In genomic region chr9:113471781-113472180, GRCm38 (mm10) we compare ENCODE assay signal across 10 mouse cellular contexts.
DNase-seq lines count a peak whose midpoint lies in the region; ATAC-seq lines count a peak whose summit lies in the region.
"Had no signal": no experiment of that assay in that cellular context is flagged by ENCODE, and none has a peak within 500 bp of the region (broad histone marks: within the 10 kb centered on the region; RNA-seq: fewer than 3 reads in every experiment).

No protein-coding gene starts in this region.

- ATAC-seq in inflammation-experienced regulatory T-cells, adult 6 months, result no peak
- ATAC-seq: forebrain, embryonic 16.5 days had no signal

- DNase-seq in layer of hippocampus, adult 11-12 months (ENCODE audit: low spot score), result peak; percentile 74
- DNase-seq in layer of hippocampus, postnatal 25 days (ENCODE audit: extremely low spot score in 1 of 2, low spot score in 1 of 2), result no peak
- peak; percentile 46 for DNase-seq in fibroblast of lung, adult 2 months (ENCODE audit: low read depth)
- DNase-seq in layer of hippocampus, postnatal 36 days, result peak; percentile 39 to 50
- DNase-seq in right cerebral cortex, postnatal 25 days, result peak; percentile 87
- DNase-seq in adrenal gland, postnatal 14 days, result no peak
- DNase-seq: kidney, postnatal 4 days; thymus, postnatal 36 days had no signal

Comparison
In these comparisons a context has a peak if more than half of its experiments do, and no peak if none do; other contexts are left out.
1. DNase-seq: peak in layer of hippocampus, adult 11-12 months (single experiment), fibroblast of lung, adult 2 months (single experiment), layer of hippocampus, postnatal 36 days (2 of 2) and right cerebral cortex, postnatal 25 days (single experiment); none in layer of hippocampus, postnatal 25 days (0 of 2) and adrenal gland, postnatal 14 days (single experiment).